Mouse (Mus musculus) lung, postnatal 0 days (tissue): Measurements from ENCODE around the gene Hsd3b6. TPM values are rescaled to one million over a fixed set of nuclear protein-coding genes. Genes with fewer than 3 reads are reported as not detected.
"Not testable (repeated sequence)": the region's sequence is repeated elsewhere in the genome, so short reads cannot be mapped to it uniquely, and the experiment has no call there.

Experiments
- ATAC-seq: fragments of 200-750 bp; cut with Nextera tagmentation; 2 replicates; pipeline ENCODE4 v1.8.0; 2017; ENCODE audit warnings: moderate library complexity
- DNase-seq: peaks from one replicate; pipeline ENCODE4 v3.0.0-alpha.2; 2016; ENCODE audit warnings: low spot score
- H3K27ac ChIP-seq: fragments of 300-500 bp; sonication (generic); 2 replicates; pipeline ENCODE4 v1.5.1; 2014; ENCODE audit warnings: antibody characterized with exemption, mild to moderate bottlenecking, low read length, mixed read lengths
- H3K27me3 ChIP-seq: fragments of 300-500 bp; sonication (generic); replicated peaks from 2 replicates; pipeline ENCODE4 v1.6.1; 2014; ENCODE audit warnings: low read length, mixed read lengths; ENCODE audit not compliant: insufficient read depth
- H3K36me3 ChIP-seq: fragments of 300-500 bp; sonication (generic); 2 replicates; pipeline ENCODE4 v1.6.1; 2014; ENCODE audit warnings: low read length, mixed read lengths; ENCODE audit not compliant: insufficient read depth
- H3K4me1 ChIP-seq: fragments of 300-500 bp; sonication (generic); 2 replicates; pipeline ENCODE4 v1.6.1; 2014; ENCODE audit warnings: antibody characterized with exemption, low read depth, low read length, mixed read lengths; ENCODE audit not compliant: insufficient read depth
- H3K4me2 ChIP-seq: fragments of 300-500 bp; sonication (generic); replicated peaks from 2 replicates; pipeline ENCODE4 v1.6.1; 2014; ENCODE audit warnings: low read depth, mild to moderate bottlenecking, low read length, moderate library complexity, mixed read lengths
- H3K4me3 ChIP-seq: fragments of 300-500 bp; sonication (generic); 2 replicates; pipeline ENCODE4 v1.5.1; 2014; ENCODE audit warnings: low read depth, low read length
- H3K9ac ChIP-seq: fragments of 300-500 bp; sonication (generic); replicated peaks from 2 replicates; pipeline ENCODE4 v1.6.1; 2014; ENCODE audit warnings: low read depth, mild to moderate bottlenecking
- H3K9me3 ChIP-seq: fragments of 300-500 bp; sonication (generic); 2 replicates; pipeline ENCODE4 v1.6.1; 2016; ENCODE audit warnings: low read length, mixed read lengths
- CTCF ChIP-seq: IDR thresholded peaks from 2 replicates; pipeline ENCODE4 v1.5.1; 2016; ENCODE audit warnings: antibody characterized with exemption, mild to moderate bottlenecking
- EP300 ChIP-seq: IDR thresholded peaks from 2 replicates; pipeline ENCODE4 v1.6.1; 2016; ENCODE audit warnings: antibody characterized with exemption, mild to moderate bottlenecking, control low read depth
- WGBS: fragments of 180-500 bp; shearing (Covaris S2); extraction: QIAGEN DNeasy Blood & Tissue Kit; methylation state at CpG from one replicate; pipeline ENCODE4 v1.1.7; 2014; 5-methylcytosine and 5-hydroxymethylcytosine counted together
- polyA plus RNA-seq: library from polyadenylated mRNA; unstranded; fragments of >200 nt; fragmentation: Nextera tagmentation; extraction: Ambion mirVana; gene quantifications from 2 replicates; pipeline ENCODE4 v1.2.1, GENCODE M21; 2015

The Hsd3b6 gene
- polyA plus RNA-seq, 1 experiment from 2014 or later: not detected

DNA sequence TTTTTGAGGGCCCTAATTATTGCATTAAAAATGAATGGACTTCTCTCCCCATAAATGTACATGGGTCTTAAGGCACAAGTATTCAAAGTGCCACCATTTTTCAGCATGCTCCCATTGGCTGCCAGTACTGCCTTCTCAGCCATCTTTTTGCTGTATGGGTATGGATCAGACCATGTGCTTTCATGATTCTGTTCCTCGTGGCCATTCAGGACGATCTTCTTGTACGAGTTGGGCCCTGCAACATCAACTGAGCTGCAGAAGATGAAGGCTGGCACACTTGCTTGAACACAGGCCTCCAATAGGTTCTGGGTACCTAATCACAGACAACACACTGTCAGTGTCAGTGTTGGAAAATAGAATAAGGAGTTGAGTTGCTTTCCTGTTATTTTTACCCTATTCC, 38.8 kb upstream of the Hsd3b6 start:
- Histone ChIP-seq H3K4me2 (no peak overlapping the region), H3K36me3 (no peaks in the 10 kb centered on the region), H3K9me3 (no peaks in the 10 kb centered on the region), H3K4me3 (no peak overlapping the region), H3K9ac (no peak overlapping the region), H3K27ac (no peak overlapping the region), H3K4me1 (no peaks in the 10 kb centered on the region), H3K27me3 (no peaks in the 10 kb centered on the region)
- no peak for TF ChIP-seq EP300
- TF ChIP-seq CTCF: no peak
- WGBS: 84% methylated on average over 3 of the region's 3 CpGs
- DNase-seq: no peak
- no peak for ATAC-seq

DNA sequence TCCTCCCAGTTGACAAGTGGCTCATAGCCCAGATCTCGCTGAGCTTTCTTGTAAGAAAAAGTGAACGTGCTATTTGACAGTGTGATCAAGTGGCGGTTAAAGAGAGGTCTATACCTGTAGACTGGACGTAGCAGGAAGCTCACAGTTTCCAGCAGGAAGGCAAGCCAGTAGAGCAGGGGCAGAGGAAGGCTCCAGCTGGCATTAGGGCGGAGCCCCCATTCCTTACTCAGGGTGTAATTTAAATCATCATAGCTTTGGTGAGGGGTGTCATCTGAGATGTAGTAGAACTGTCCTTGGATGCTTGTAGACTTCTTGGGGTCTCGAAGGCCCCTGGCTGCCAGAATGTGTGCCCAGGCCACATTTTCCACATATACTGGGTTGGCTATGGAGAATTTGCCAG, 38.4 kb upstream of the Hsd3b6 start:
- Histone ChIP-seq H3K4me1 (no peaks in the 10 kb centered on the region), H3K9ac (no peak overlapping the region), H3K4me3 (no peak overlapping the region), H3K36me3 (no peaks in the 10 kb centered on the region), H3K9me3 (no peaks in the 10 kb centered on the region), H3K27me3 (no peaks in the 10 kb centered on the region), H3K4me2 (no peak overlapping the region), H3K27ac (no peak overlapping the region)
- ATAC-seq (no peak), DNase-seq (no peak)
- 71% methylated on average over 6 of the region's 6 CpGs for WGBS
- TF ChIP-seq CTCF (no peak), EP300 (no peak)

DNA sequence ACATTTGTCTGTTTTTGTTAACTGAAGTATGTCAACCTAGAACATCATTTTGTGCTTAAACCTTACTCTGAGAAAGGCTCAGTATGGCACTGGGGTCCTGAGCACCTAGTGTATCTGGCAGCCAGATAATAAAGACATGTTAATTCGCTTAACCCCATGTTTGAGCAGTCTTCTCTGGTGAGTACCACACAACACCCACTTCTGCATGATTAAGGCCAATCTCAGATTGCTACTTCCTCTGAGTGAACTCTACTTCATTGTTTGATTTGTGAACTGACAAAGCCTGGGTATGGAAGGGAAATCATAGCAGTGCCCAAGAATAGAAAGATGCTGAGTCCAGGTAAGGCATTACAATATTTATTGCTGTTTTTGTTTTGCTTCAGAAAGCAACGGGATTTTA, 37.6 kb upstream of the Hsd3b6 start:
- WGBS: 59% methylated on average over 2 of the region's 2 CpGs

DNA sequence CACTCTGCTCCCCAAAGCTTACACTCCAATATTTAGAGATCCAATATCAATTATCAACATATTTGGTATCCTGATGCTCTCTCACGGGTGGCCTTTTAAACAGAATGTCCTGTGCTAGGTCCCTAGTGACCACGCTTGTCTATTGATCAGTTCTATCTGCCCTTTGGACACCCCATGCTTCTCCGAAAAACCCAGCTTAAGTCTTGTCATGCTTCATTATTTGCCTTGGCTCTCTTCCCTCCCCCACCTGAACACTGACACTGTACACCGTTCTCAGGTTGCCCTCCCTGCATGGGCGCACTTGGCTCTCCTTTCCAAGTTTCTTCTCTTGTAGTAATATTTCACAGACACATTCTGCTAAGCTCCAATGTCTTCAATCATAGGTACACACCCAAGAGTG, 36.0 kb upstream of the Hsd3b6 start:
- TF ChIP-seq CTCF: no peak
- TF ChIP-seq EP300: no peak
- no peak overlapping the region for H3K4me2 ChIP-seq
- H3K9me3 ChIP-seq: no peaks in the 10 kb centered on the region
- no peaks in the 10 kb centered on the region for H3K4me1 ChIP-seq
- 76% methylated on average over 5 of the region's 5 CpGs for WGBS
- no peak overlapping the region for H3K4me3 ChIP-seq
- ATAC-seq (no peak), DNase-seq (no peak)
- no peak overlapping the region for H3K9ac ChIP-seq
- H3K36me3 ChIP-seq: no peaks in the 10 kb centered on the region
- H3K27ac ChIP-seq: no peak overlapping the region
- H3K27me3 ChIP-seq: no peaks in the 10 kb centered on the region

More for the DNA sequence above, 37.6 kb upstream of the Hsd3b6 start:
- Histone ChIP-seq H3K4me1 (no peaks in the 10 kb centered on the region), H3K4me3 (no peak overlapping the region), H3K27me3 (no peaks in the 10 kb centered on the region), H3K4me2 (no peak overlapping the region), H3K9me3 (no peaks in the 10 kb centered on the region), H3K27ac (no peak overlapping the region), H3K36me3 (no peaks in the 10 kb centered on the region), H3K9ac (no peak overlapping the region)
- ATAC-seq: no peak
- TF ChIP-seq CTCF: no peak
- no peak for TF ChIP-seq EP300
- DNase-seq: no peak

DNA sequence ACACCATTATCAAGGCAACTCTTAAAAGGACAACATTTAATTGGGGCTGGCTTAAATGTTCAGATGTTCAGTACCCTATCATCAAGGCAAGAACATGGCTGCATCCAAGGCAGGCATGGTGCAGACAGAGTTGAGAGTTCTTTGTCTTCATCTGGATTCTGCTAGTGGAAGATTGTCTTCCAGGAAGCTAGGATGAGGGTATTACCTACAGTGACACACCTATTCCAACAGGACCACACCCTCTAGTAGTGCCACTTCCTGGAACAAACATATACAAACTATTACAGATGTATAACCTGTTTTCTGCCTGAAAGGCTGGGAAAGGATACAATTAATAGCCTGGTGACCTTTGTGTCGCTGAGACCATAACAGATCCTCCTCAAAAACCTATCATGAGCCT, 34.7 kb upstream of the Hsd3b6 start:
- H3K27me3 ChIP-seq: no peaks in the 10 kb centered on the region
- TF ChIP-seq EP300 (no peak), CTCF (no peak)
- no peak overlapping the region for H3K4me3 ChIP-seq
- no peak overlapping the region for H3K9ac ChIP-seq
- WGBS: 59% methylated on average over 1 of the region's 1 CpGs
- H3K4me1 ChIP-seq: no peaks in the 10 kb centered on the region
- DNase-seq (no peak), ATAC-seq (no peak)
- no peaks in the 10 kb centered on the region for H3K9me3 ChIP-seq
- no peaks in the 10 kb centered on the region for H3K36me3 ChIP-seq
- H3K27ac ChIP-seq: no peak overlapping the region
- H3K4me2 ChIP-seq: no peak overlapping the region

DNA sequence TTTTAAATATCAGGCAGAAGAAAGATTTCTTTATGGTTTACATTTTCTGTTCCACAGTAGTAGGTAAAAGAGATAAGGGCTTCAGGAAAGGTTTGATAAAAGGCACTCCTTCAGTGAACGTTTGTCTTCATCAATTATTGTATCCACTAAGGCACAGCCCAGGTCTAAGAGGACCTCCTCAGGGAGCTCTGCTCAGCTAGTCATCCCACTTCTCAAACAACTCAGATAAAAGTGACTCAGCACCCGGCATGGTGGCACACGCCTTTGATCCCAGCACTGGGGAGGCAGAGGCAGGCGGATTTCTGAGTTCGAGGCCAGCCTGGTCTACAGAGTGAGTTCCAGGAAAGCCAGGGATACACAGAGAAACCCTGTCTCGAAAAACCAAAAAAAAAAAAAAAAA, 1.6 kb downstream of the Hsd3b6 start:
- not testable (repeated sequence) for H3K9me3 ChIP-seq, H3K4me1 ChIP-seq, H3K4me2 ChIP-seq, DNase-seq, H3K4me3 ChIP-seq, H3K27ac ChIP-seq, H3K36me3 ChIP-seq, ATAC-seq, H3K9ac ChIP-seq, H3K27me3 ChIP-seq
- 63% methylated on average over 5 of the region's 6 CpGs for WGBS

DNA sequence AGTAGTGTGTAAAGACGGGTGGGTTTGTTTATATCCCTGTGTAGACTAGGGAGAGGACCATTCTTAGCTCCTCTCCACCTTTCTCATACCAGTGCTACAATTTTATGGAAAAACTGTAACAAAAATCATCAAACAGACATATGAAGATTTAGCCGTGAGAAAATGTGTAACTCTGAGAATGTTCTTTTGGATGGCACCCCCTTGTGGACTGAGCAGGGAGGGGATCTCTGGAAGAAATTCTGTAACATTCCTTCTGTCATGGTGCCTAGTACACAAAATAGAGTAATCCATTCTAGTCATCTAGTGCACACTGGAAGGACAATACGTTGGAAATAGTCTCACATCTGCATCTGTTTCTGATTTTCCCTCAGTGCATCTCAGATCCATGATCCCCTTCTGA, 9.2 kb downstream of the Hsd3b6 start:
- not testable (repeated sequence) for H3K27me3 ChIP-seq, H3K4me2 ChIP-seq, H3K27ac ChIP-seq, DNase-seq, H3K36me3 ChIP-seq, H3K9ac ChIP-seq, H3K9me3 ChIP-seq, H3K4me3 ChIP-seq, ATAC-seq, H3K4me1 ChIP-seq
- WGBS: 43% methylated on average over 3 of the region's 3 CpGs
